Mouse (Mus musculus) retina, adult 2 months (tissue): ENCODE measurements around the gene Pcgf2.
"Not testable (repeated sequence)": the region's sequence is repeated elsewhere in the genome, so short reads cannot be mapped to it uniquely, and the experiment has no call there.

Source experiments
- DNase-seq: peaks from one replicate; pipeline ENCODE4 v3.0.0-alpha.2; 2012; ENCODE audit warnings: low read depth, low spot score

Gene Pcgf2

GRCm38 (mm10) chr11:97717369-97718280 lies 17.3 kb upstream of the Pcgf2 start:
- no peak for DNase-seq

GRCm38 (mm10) chr11:97716021-97716420 lies 15.7 kb upstream of the Pcgf2 start:
- no peak for DNase-seq

GRCm38 (mm10) chr11:97714784-97715760 lies 14.8 kb upstream of the Pcgf2 start:
- DNase-seq = no peak

- DNase-seq = no peak
Observed at GRCm38 (mm10) chr11:97714356-97714755, 14.1 kb upstream of the Pcgf2 start.

- no peak for DNase-seq
Observed at GRCm38 (mm10) chr11:97713896-97714295, 13.6 kb upstream of the Pcgf2 start.

- no peak for DNase-seq
Observed at GRCm38 (mm10) chr11:97712286-97712685, 12.0 kb upstream of the Pcgf2 start.

- DNase-seq = no peak
Observed at GRCm38 (mm10) chr11:97711200-97711900, 11.1 kb upstream of the Pcgf2 start.

- not testable (repeated sequence) for DNase-seq
Observed at GRCm38 (mm10) chr11:97710067-97710466, 9.8 kb upstream of the Pcgf2 start.

- peak; percentile 100 for DNase-seq
Observed at GRCm38 (mm10) chr11:97703039-97703826, 2.9 kb upstream of the Pcgf2 start, which contains the start of gene Psmb3. Psmb3 (plus strand) TSS chr11:97703399.

GRCm38 (mm10) chr11:97702393-97702745 lies 2.1 kb upstream of the Pcgf2 start:
- DNase-seq = peak; percentile 69

GRCm38 (mm10) chr11:97701581-97702392 lies 1.5 kb upstream of the Pcgf2 start:
- DNase-seq = no peak

GRCm38 (mm10) chr11:97700746-97701580 lies 666 bp upstream of the Pcgf2 start:
- no peak for DNase-seq

GRCm38 (mm10) chr11:97699626-97700002 lies 683 bp downstream of the Pcgf2 start:
- peak; percentile 42 for DNase-seq

GRCm38 (mm10) chr11:97698741-97699611 lies 1.3 kb downstream of the Pcgf2 start:
- DNase-seq = no peak

GRCm38 (mm10) chr11:97697891-97698529 lies 2.3 kb downstream of the Pcgf2 start:
- no peak for DNase-seq

- no peak for DNase-seq
Observed at GRCm38 (mm10) chr11:97697199-97697890, 3.0 kb downstream of the Pcgf2 start.

GRCm38 (mm10) chr11:97696669-97697068 lies 3.6 kb downstream of the Pcgf2 start:
- DNase-seq = no peak
